Mouse (Mus musculus) intestine, postnatal 0 days (tissue): Measurements from ENCODE around the gene Nudt9. TPM values are rescaled to one million over a fixed set of nuclear protein-coding genes. Genes with fewer than 3 reads are reported as not detected.
A peak's percentile ranks its signal among the peaks of the same experiment; 100 is the strongest.

Experiments
- ATAC-seq: fragments of 200-750 bp; cut with Nextera tagmentation; 2 replicates; pipeline ENCODE4 v1.8.0; 2017; ENCODE audit warnings: mild to moderate bottlenecking, moderate TSS enrichment, moderate library complexity
- H3K27ac ChIP-seq: fragments of 300-500 bp; sonication (generic); 2 replicates; pipeline ENCODE4 v1.5.1; 2014; ENCODE audit warnings: mild to moderate bottlenecking, low read depth, low read length, moderate library complexity
- H3K27me3 ChIP-seq: fragments of 300-500 bp; sonication (generic); replicated peaks from 2 replicates; pipeline ENCODE4 v1.6.1; 2014; ENCODE audit warnings: low read length, mixed read lengths; ENCODE audit not compliant: control insufficient read depth, insufficient read depth
- H3K36me3 ChIP-seq: fragments of 300-500 bp; sonication (generic); 2 replicates; pipeline ENCODE4 v1.6.1; 2014; ENCODE audit warnings: mild to moderate bottlenecking, moderate library complexity; ENCODE audit not compliant: control insufficient read depth, insufficient read depth
- H3K4me1 ChIP-seq: fragments of 300-500 bp; sonication (generic); replicated peaks from 2 replicates; pipeline ENCODE4 v1.6.1; 2014; ENCODE audit warnings: antibody characterized with exemption, low read length, mixed read lengths; ENCODE audit not compliant: control insufficient read depth, insufficient read depth
- H3K4me2 ChIP-seq: fragments of 300-500 bp; sonication (generic); replicated peaks from 2 replicates; pipeline ENCODE4 v1.6.1; 2014; ENCODE audit warnings: low read depth, mild to moderate bottlenecking, moderate library complexity
- H3K4me3 ChIP-seq: fragments of 300-500 bp; sonication (generic); 2 replicates; pipeline ENCODE4 v1.5.1; 2014; ENCODE audit warnings: low read depth, low read length
- H3K9ac ChIP-seq: fragments of 300-500 bp; sonication (generic); 2 replicates; pipeline ENCODE4 v1.6.1; 2014; ENCODE audit warnings: mild to moderate bottlenecking, low read depth, low read length
- H3K9me3 ChIP-seq: fragments of 300-500 bp; sonication (generic); 2 replicates; pipeline ENCODE4 v1.6.1; 2016; ENCODE audit warnings: mixed run types; ENCODE audit not compliant: control insufficient read depth
- CTCF ChIP-seq: sonication (generic); IDR thresholded peaks from 2 replicates; pipeline ENCODE4 v1.5.1; 2016; ENCODE audit warnings: low read depth, mild to moderate bottlenecking, control low read depth, antibody characterized with exemption, moderate library complexity
- WGBS: fragments of 180-500 bp; shearing (Covaris S2); extraction: QIAGEN DNeasy Blood & Tissue Kit; methylation state at CpG from one replicate; pipeline ENCODE4 v1.1.7; 2014; 5-methylcytosine and 5-hydroxymethylcytosine counted together
- polyA plus RNA-seq: library from polyadenylated mRNA; unstranded; fragments of >200 nt; fragmentation: Nextera tagmentation; extraction: Ambion mirVana; gene quantifications from 2 replicates; pipeline ENCODE4 v1.2.1, GENCODE M21; 2015

Gene Nudt9
- polyA plus RNA-seq, 1 experiment from 2014 or later: 81.1 TPM

- Histone ChIP-seq H3K27me3 (no peaks in the 10 kb centered on the region), H3K9me3 (no peaks in the 10 kb centered on the region), H3K36me3 (no peaks in the 10 kb centered on the region), H3K4me2 (no peak overlapping the region), H3K4me1 (no peaks in the 10 kb centered on the region; the same call in 1 of the 2 replicates), H3K27ac (no peak overlapping the region), H3K4me3 (no peak overlapping the region), H3K9ac (no peak overlapping the region)
- no peak for TF ChIP-seq CTCF
- ATAC-seq: no peak
- WGBS: 61% methylated on average over 10 of the region's 10 CpGs
Measured at GRCm38 (mm10) chr5:104101678-104102531, 55.8 kb downstream of the Nudt9 start.

DNA sequence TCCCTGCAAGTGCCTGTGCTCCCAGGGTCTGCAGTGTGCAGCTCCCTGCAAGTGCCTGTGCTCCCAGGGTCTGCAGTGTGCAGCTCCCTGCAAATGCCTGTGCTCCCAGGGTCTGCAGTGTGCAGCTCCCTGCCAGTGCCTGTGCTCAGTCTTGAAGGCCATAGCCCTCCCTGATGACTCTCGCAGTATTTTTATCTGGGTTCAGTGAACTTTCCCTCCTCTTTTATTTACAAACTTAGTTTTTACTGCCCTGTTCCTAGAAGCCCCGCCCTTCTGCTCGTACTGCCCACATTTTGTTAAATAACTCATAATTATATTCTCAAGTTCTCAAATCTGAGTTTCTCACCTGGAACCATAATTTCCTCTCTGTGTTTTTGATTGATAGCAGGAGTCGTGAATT is 57.1 kb downstream of the Nudt9 start:
- 22% methylated on average over 4 of the region's 4 CpGs for WGBS

DNA sequence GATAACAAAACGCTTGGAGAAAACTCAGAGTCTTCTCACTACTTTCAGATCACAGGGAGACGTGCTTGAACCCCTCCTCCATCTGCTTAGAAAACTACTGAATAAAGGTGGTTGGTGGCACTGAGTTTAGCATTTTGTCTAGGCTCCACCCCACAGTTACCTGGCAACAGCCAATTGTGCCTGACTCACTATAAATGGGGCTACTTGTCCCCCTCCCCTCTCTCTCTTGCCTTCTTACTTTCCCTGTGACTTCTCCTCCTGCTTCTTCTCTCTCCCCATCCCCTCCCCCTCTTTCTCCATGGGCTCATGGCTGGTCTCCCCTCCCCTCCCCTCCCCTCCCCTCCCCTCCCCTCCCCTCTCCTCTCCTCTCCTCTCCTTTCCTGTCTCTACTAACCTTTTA is 58.0 kb downstream of the Nudt9 start:
- no peak overlapping the region for H3K4me3 ChIP-seq
- no peak overlapping the region for H3K27ac ChIP-seq
- no peak for ATAC-seq
- no peak overlapping the region for H3K4me2 ChIP-seq
- no peaks in the 10 kb centered on the region for H3K36me3 ChIP-seq
- WGBS: 83% methylated on average over 2 of the region's 2 CpGs
- H3K27me3 ChIP-seq: no peaks in the 10 kb centered on the region
- H3K4me1 ChIP-seq: no peaks in the 10 kb centered on the region; the same call in 1 of the 2 replicates
- no peaks in the 10 kb centered on the region for H3K9me3 ChIP-seq
- no peak overlapping the region for H3K9ac ChIP-seq
- no peak for TF ChIP-seq CTCF

More for the DNA sequence above, 57.1 kb downstream of the Nudt9 start:
- Histone ChIP-seq H3K27ac (no peak overlapping the region), H3K4me2 (peak overlapping the region; percentile 28; the same call in 1 of the 2 replicates), H3K36me3 (no peaks in the 10 kb centered on the region), H3K27me3 (no peaks in the 10 kb centered on the region), H3K9me3 (no peaks in the 10 kb centered on the region), H3K4me1 (no peaks in the 10 kb centered on the region; the same call in 1 of the 2 replicates), H3K9ac (no peak overlapping the region), H3K4me3 (no peak overlapping the region)
- no peak for TF ChIP-seq CTCF
- ATAC-seq: peak; percentile 49; the same call in 1 of the 2 replicates

GRCm38 (mm10) chr5:104108127-104108875 is 62.2 kb downstream of the Nudt9 start:
- no peak overlapping the region for H3K4me3 ChIP-seq
- ATAC-seq: no peak
- TF ChIP-seq CTCF: no peak
- H3K27me3 ChIP-seq: no peaks in the 10 kb centered on the region
- H3K4me2 ChIP-seq: peak overlapping the region; percentile 42; the same call in 1 of the 2 replicates
- H3K4me1 ChIP-seq: no peaks in the 10 kb centered on the region
- peak overlapping the region; percentile 61 for H3K27ac ChIP-seq
- no peak overlapping the region for H3K9ac ChIP-seq
- 68% methylated on average over 11 of the region's 11 CpGs for WGBS
- no peaks in the 10 kb centered on the region for H3K9me3 ChIP-seq
- no peaks in the 10 kb centered on the region for H3K36me3 ChIP-seq

GRCm38 (mm10) chr5:104108879-104109369 is 62.8 kb downstream of the Nudt9 start:
- H3K4me3 ChIP-seq: no peak overlapping the region
- no peaks in the 10 kb centered on the region for H3K4me1 ChIP-seq
- no peaks in the 10 kb centered on the region for H3K36me3 ChIP-seq
- H3K9ac ChIP-seq: no peak overlapping the region
- H3K27me3 ChIP-seq: no peaks in the 10 kb centered on the region
- 25% methylated on average over 18 of the region's 18 CpGs for WGBS
- no peak for ATAC-seq
- peak overlapping the region; percentile 42 for H3K4me2 ChIP-seq
- H3K27ac ChIP-seq: peak overlapping the region; percentile 61
- no peak for TF ChIP-seq CTCF
- no peaks in the 10 kb centered on the region for H3K9me3 ChIP-seq

DNA sequence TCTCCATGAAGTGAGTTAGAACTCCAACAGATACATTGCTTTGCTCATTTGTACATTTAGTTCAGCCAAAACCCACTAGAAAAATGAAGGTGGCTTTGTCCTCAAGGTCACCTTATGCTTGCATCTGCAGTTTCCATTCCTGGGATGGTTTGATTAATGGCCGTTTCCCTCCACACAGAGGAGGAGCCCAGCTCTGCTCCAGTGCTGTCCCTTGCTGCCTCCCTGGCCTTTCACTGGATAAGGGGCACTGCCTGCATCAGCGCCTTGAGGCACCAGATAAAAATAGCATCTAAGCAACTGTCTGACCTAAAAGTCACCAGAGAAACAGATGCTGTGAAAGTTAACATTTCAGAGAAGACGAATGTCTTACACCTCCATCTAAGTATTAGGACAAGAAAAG is 63.4 kb downstream of the Nudt9 start:
- Histone ChIP-seq H3K4me2 (peak overlapping the region; percentile 42; the same call in 1 of the 2 replicates), H3K27me3 (no peaks in the 10 kb centered on the region), H3K4me3 (no peak overlapping the region), H3K27ac (peak overlapping the region; percentile 61; the same call in 1 of the 2 replicates), H3K9me3 (no peaks in the 10 kb centered on the region), H3K9ac (no peak overlapping the region), H3K36me3 (no peaks in the 10 kb centered on the region), H3K4me1 (no peaks in the 10 kb centered on the region)
- ATAC-seq: no peak
- WGBS: 53% methylated on average over 3 of the region's 3 CpGs
- no peak for TF ChIP-seq CTCF
